ENCODE assay signal across 10 mouse cellular contexts in the genomic region with DNA sequence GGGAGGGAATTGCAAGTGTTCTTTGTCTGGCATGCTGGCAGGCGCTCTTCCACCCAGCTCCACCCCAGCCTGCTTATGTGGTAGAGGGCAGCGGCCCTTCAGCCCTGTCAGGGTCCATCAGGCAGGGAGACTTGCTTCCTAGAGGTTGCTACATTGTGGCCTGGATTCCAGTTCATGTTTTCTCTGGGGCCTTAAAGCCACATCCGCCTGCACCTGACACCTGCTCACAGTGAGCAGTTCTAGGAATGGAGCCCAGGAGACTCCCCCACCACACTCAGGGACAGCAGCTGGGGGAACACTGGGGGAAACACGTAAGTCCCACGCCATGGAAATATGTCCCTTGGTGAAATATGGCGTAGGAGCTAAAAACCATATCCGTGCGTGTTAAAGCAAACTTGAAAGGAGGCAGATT. TPM values are rescaled to one million over a fixed set of nuclear protein-coding genes. Genes with fewer than 3 reads are reported as not detected.
DNase-seq lines count a peak whose midpoint lies in the region; ATAC-seq lines count a peak whose summit lies in the region.
"Had no signal": no experiment of that assay in that cellular context is flagged by ENCODE, and none has a peak within 500 bp of the region (broad histone marks: within the 10 kb centered on the region; RNA-seq: fewer than 3 reads in every experiment).

A gene (minus strand): TSS at position 155 of the 412 bp plus-strand sequence.

- DNase-seq in layer of hippocampus, adult 8-10 months (ENCODE audit: low spot score in 2 of 2), result no peak
- no peak for DNase-seq in layer of hippocampus, adult 9-11 months
- peak in 1 of 2 experiments; percentile 43 for DNase-seq in left cerebral cortex, postnatal 25 days (ENCODE audit: low spot score in 2 of 2)
- DNase-seq in spleen, postnatal 36 days (ENCODE audit: low spot score in 2 of 2), result peak; percentile 75 to 76
- no peak for DNase-seq in cerebellum, adult 9-11 months
- DNase-seq in ovary, postnatal 36 days (ENCODE audit: low spot score), result no peak

- no peak within 1 kb of the TSS for H3K9ac ChIP-seq in hindbrain, embryonic 12.5 days
- H3K9ac ChIP-seq: lung, embryonic 15.5 days had no signal

- WGBS in hindbrain, embryonic 12.5 days, result 51% methylated on average over 8 of the region's 8 CpGs

- no peak within 1 kb of the TSS for H3K4me2 ChIP-seq in hindbrain, embryonic 12.5 days (replicated peaks)
- H3K4me2 ChIP-seq: lung, embryonic 15.5 days had no signal

- no peaks in the 10 kb centered on the region for H3K9me3 ChIP-seq in hindbrain, embryonic 12.5 days (replicated peaks)
- H3K9me3 ChIP-seq: lung, embryonic 15.5 days had no signal

- H3K4me3 ChIP-seq in hindbrain, embryonic 12.5 days, result no peak within 1 kb of the TSS
- H3K4me3 ChIP-seq: erythroblast, embryonic 14.5 days; lung, embryonic 15.5 days had no signal

- no peak within 1 kb of the TSS for H3K27ac ChIP-seq in hindbrain, embryonic 12.5 days
- H3K27ac ChIP-seq: lung, embryonic 15.5 days had no signal

- intact Hi-C loops in left cerebral cortex, postnatal 25 days (cut with DNase I), result no loop called here

- peaks cover 3% of the 10 kb centered on the region; the same call in 1 of the 2 replicates for H3K4me1 ChIP-seq in hindbrain, embryonic 12.5 days
- H3K4me1 ChIP-seq: lung, embryonic 15.5 days had no signal

- peak; percentile 64 for ATAC-seq in activated CD4-positive, CD25-positive, alpha-beta regulatory T cell, adult 4 months
- ATAC-seq in hindbrain, embryonic 12.5 days (ENCODE audit: low FRiP score), result no peak

- H3K27me3 ChIP-seq in hindbrain, embryonic 12.5 days, result no peaks in the 10 kb centered on the region; the same call in 1 of the 2 replicates
- H3K27me3 ChIP-seq: lung, embryonic 15.5 days had no signal

- no peaks in the 10 kb centered on the region for H3K36me3 ChIP-seq in hindbrain, embryonic 12.5 days
- H3K36me3 ChIP-seq: lung, embryonic 15.5 days had no signal

RNA-seq across cellular contexts. Expression of the gene that starts here (rescaled TPM):
- 10 to 100 TPM; 27.3 to 84.9 (median 53.7) TPM for total RNA-seq in layer of hippocampus, adult 8-10 months (2022)
- polyA plus RNA-seq in activated CD4-positive, CD25-positive, alpha-beta regulatory T cell, adult 4 months (2017; shearing (Covaris generic)), result 100 to 1,000 TPM; 629 to 698 TPM
- 10 to 100 TPM; 30.2 to 32.9 TPM for total RNA-seq in left cerebral cortex, postnatal 25 days (2021)
- polyA plus RNA-seq in hindbrain, embryonic 12.5 days (2016; fragmentation: Nextera tagmentation; extraction: Ambion mirVana), result 1.3 and 2.3 TPM in 2 replicates

Comparison
In these comparisons a context has a peak if more than half of its experiments do, and no peak if none do; other contexts are left out.
1. RNA of the gene that starts here (polyA plus RNA-seq): 629 to 698 TPM in activated CD4-positive, CD25-positive, alpha-beta regulatory T cell, adult 4 months; 1.3 to 2.3 TPM in hindbrain, embryonic 12.5 days; every median in the first group is over 100 times any median in the second.
2. DNase-seq: peak in spleen, postnatal 36 days (2 of 2); none in layer of hippocampus, adult 8-10 months (0 of 2), layer of hippocampus, adult 9-11 months (single experiment), cerebellum, adult 9-11 months (single experiment) and ovary, postnatal 36 days (single experiment).